Mouse (Mus musculus): ENCODE data around the gene Anxa9. TPM values are rescaled to one million over a fixed set of nuclear protein-coding genes. Genes with fewer than 3 reads are reported as not detected.

Gene Anxa9
- polyA plus RNA-seq, 1 experiment from 2014 or later = 1.6 TPM

GRCm38 (mm10) chr3:95284501-95285281 lies 22.3 kb downstream of the Anxa9 start:
- WGBS = 89% methylated on average over 12 of the region's 12 CpGs
- DNase-seq (ENCODE audit: low spot score) = peak; percentile 16
- no peak overlapping the region for H3K27ac ChIP-seq (replicated peaks; ENCODE audit: low read depth, low read length)
- ATAC-seq (ENCODE audit: insufficient number of reproducible peaks, low FRiP score, low TSS enrichment, low read depth) = no peak
- no peaks in the 10 kb centered on the region for H3K27me3 ChIP-seq (ENCODE audit: control insufficient read depth, insufficient read depth, low read length)
- H3K9me3 ChIP-seq (ENCODE audit: control insufficient read depth, low read length) = no peaks in the 10 kb centered on the region
- peaks cover 2% of the 10 kb centered on the region; the same call in 1 of the 2 replicates for H3K36me3 ChIP-seq (ENCODE audit: control insufficient read depth, insufficient read depth, low read length)
- peak overlapping the region; percentile 67; the same call in 1 of the 2 replicates for H3K4me3 ChIP-seq (ENCODE audit: low read depth, low read length)
- H3K4me1 ChIP-seq (ENCODE audit: control insufficient read depth, insufficient read depth, low read length) = peaks cover 8% of the 10 kb centered on the region
- no peak overlapping the region for H3K9ac ChIP-seq (ENCODE audit: low read length)
- H3K4me2 ChIP-seq (ENCODE audit: low read depth, severe bottlenecking) = peak overlapping the region; percentile 62; the same call in 1 of the 2 replicates

GRCm38 (mm10) chr3:95284062-95284461 lies 22.9 kb downstream of the Anxa9 start:
- 22% methylated on average over 1 of the region's 1 CpGs for WGBS
- no peak for ATAC-seq (ENCODE audit: insufficient number of reproducible peaks, low FRiP score, low TSS enrichment, low read depth)
- Histone ChIP-seq H3K9ac (ENCODE audit: low read length) (peak overlapping the region; percentile 75), H3K4me2 (ENCODE audit: low read depth, severe bottlenecking) (peak overlapping the region; percentile 62), H3K27me3 (ENCODE audit: control insufficient read depth, insufficient read depth, low read length) (no peaks in the 10 kb centered on the region), H3K4me3 (ENCODE audit: low read depth, low read length) (peak overlapping the region; percentile 67), H3K36me3 (ENCODE audit: control insufficient read depth, insufficient read depth, low read length) (peaks cover 2% of the 10 kb centered on the region; the same call in 1 of the 2 replicates), H3K27ac (replicated peaks; ENCODE audit: low read depth, low read length) (no peak overlapping the region), H3K4me1 (ENCODE audit: control insufficient read depth, insufficient read depth, low read length) (peaks cover 8% of the 10 kb centered on the region), H3K9me3 (ENCODE audit: control insufficient read depth, low read length) (no peaks in the 10 kb centered on the region)
- peak; percentile 19 for DNase-seq (ENCODE audit: low spot score)

- peaks cover 8% of the 10 kb centered on the region for H3K4me1 ChIP-seq (ENCODE audit: control insufficient read depth, insufficient read depth, low read length)
- peaks cover 2% of the 10 kb centered on the region; the same call in 1 of the 2 replicates for H3K36me3 ChIP-seq (ENCODE audit: control insufficient read depth, insufficient read depth, low read length)
- H3K4me2 ChIP-seq (ENCODE audit: low read depth, severe bottlenecking) = peak overlapping the region; percentile 62
- H3K27me3 ChIP-seq (ENCODE audit: control insufficient read depth, insufficient read depth, low read length) = no peaks in the 10 kb centered on the region
- WGBS = 1% methylated on average over 7 of the region's 7 CpGs
- peak overlapping the region; percentile 67 for H3K4me3 ChIP-seq (ENCODE audit: low read depth, low read length)
- no peaks in the 10 kb centered on the region for H3K9me3 ChIP-seq (ENCODE audit: control insufficient read depth, low read length)
- DNase-seq (ENCODE audit: low spot score) (no peak), ATAC-seq (ENCODE audit: insufficient number of reproducible peaks, low FRiP score, low TSS enrichment, low read depth) (no peak)
- peak overlapping the region; percentile 88 for H3K27ac ChIP-seq (replicated peaks; ENCODE audit: low read depth, low read length)
- H3K9ac ChIP-seq (ENCODE audit: low read length) = peak overlapping the region; percentile 75
Observed at GRCm38 (mm10) chr3:95283589-95283941, 23.4 kb downstream of the Anxa9 start.

- Histone ChIP-seq H3K4me1 (ENCODE audit: control insufficient read depth, insufficient read depth, low read length) (peaks cover 8% of the 10 kb centered on the region), H3K4me3 (ENCODE audit: low read depth, low read length) (peak overlapping the region; percentile 67), H3K4me2 (ENCODE audit: low read depth, severe bottlenecking) (peak overlapping the region; percentile 62), H3K9ac (ENCODE audit: low read length) (peak overlapping the region; percentile 75), H3K27ac (replicated peaks; ENCODE audit: low read depth, low read length) (peak overlapping the region; percentile 88), H3K9me3 (ENCODE audit: control insufficient read depth, low read length) (no peaks in the 10 kb centered on the region), H3K27me3 (ENCODE audit: control insufficient read depth, insufficient read depth, low read length) (no peaks in the 10 kb centered on the region), H3K36me3 (ENCODE audit: control insufficient read depth, insufficient read depth, low read length) (no peaks in the 10 kb centered on the region; the same call in 1 of the 2 replicates)
- under 1% methylated on average over 51 of the region's 51 CpGs for WGBS
- ATAC-seq (ENCODE audit: insufficient number of reproducible peaks, low FRiP score, low TSS enrichment, low read depth) = peak; percentile 58
- DNase-seq (ENCODE audit: low spot score) = peak; percentile 85
Observed at GRCm38 (mm10) chr3:95282865-95283588, 23.9 kb downstream of the Anxa9 start.

- Histone ChIP-seq H3K4me2 (ENCODE audit: low read depth, severe bottlenecking) (peak overlapping the region; percentile 62), H3K4me3 (ENCODE audit: low read depth, low read length) (peak overlapping the region; percentile 67), H3K9me3 (ENCODE audit: control insufficient read depth, low read length) (no peaks in the 10 kb centered on the region), H3K36me3 (ENCODE audit: control insufficient read depth, insufficient read depth, low read length) (no peaks in the 10 kb centered on the region), H3K27ac (replicated peaks; ENCODE audit: low read depth, low read length) (peak overlapping the region; percentile 88), H3K9ac (ENCODE audit: low read length) (peak overlapping the region; percentile 75), H3K27me3 (ENCODE audit: control insufficient read depth, insufficient read depth, low read length) (no peaks in the 10 kb centered on the region), H3K4me1 (ENCODE audit: control insufficient read depth, insufficient read depth, low read length) (peaks cover 8% of the 10 kb centered on the region)
- no peak for ATAC-seq (ENCODE audit: insufficient number of reproducible peaks, low FRiP score, low TSS enrichment, low read depth)
- WGBS = under 1% methylated on average over 11 of the region's 11 CpGs
- no peak for DNase-seq (ENCODE audit: low spot score)
Observed at GRCm38 (mm10) chr3:95282381-95282864, 24.6 kb downstream of the Anxa9 start.

GRCm38 (mm10) chr3:95281216-95282126 lies 25.5 kb downstream of the Anxa9 start, which contains the start of the genes Mindy1 and Prune1:
Mindy1 (plus strand) TSS chr3:95281345.
Prune1 (minus strand) TSS chr3:95282076.
- Histone ChIP-seq H3K4me1 (ENCODE audit: control insufficient read depth, insufficient read depth, low read length) (peaks cover 8% of the 10 kb centered on the region), H3K36me3 (ENCODE audit: control insufficient read depth, insufficient read depth, low read length) (no peaks in the 10 kb centered on the region), H3K4me2 (ENCODE audit: low read depth, severe bottlenecking) (peak within 1 kb of the TSS; percentile 62), H3K4me3 (ENCODE audit: low read depth, low read length) (peak within 1 kb of the TSS; percentile 67), H3K27ac (replicated peaks; ENCODE audit: low read depth, low read length) (peak within 1 kb of the TSS; percentile 88), H3K9me3 (ENCODE audit: control insufficient read depth, low read length) (no peaks in the 10 kb centered on the region), H3K9ac (ENCODE audit: low read length) (peak within 1 kb of the TSS; percentile 76), H3K27me3 (ENCODE audit: control insufficient read depth, insufficient read depth, low read length) (no peaks in the 10 kb centered on the region)
- ATAC-seq (ENCODE audit: insufficient number of reproducible peaks, low FRiP score, low TSS enrichment, low read depth) (peak; percentile 88), DNase-seq (ENCODE audit: low spot score) (peak; percentile 99)
- WGBS = 1% methylated on average over 53 of the region's 53 CpGs

GRCm38 (mm10) chr3:95280747-95281146 lies 26.2 kb downstream of the Anxa9 start:
- Histone ChIP-seq H3K9ac (ENCODE audit: low read length) (peak overlapping the region; percentile 38; the same call in 1 of the 2 replicates), H3K27me3 (ENCODE audit: control insufficient read depth, insufficient read depth, low read length) (no peaks in the 10 kb centered on the region), H3K9me3 (ENCODE audit: control insufficient read depth, low read length) (no peaks in the 10 kb centered on the region), H3K4me1 (ENCODE audit: control insufficient read depth, insufficient read depth, low read length) (peaks cover 8% of the 10 kb centered on the region), H3K27ac (replicated peaks; ENCODE audit: low read depth, low read length) (no peak overlapping the region), H3K4me3 (ENCODE audit: low read depth, low read length) (peak overlapping the region; percentile 67), H3K36me3 (ENCODE audit: control insufficient read depth, insufficient read depth, low read length) (no peaks in the 10 kb centered on the region), H3K4me2 (ENCODE audit: low read depth, severe bottlenecking) (peak overlapping the region; percentile 62)
- ATAC-seq (ENCODE audit: insufficient number of reproducible peaks, low FRiP score, low TSS enrichment, low read depth) (no peak), DNase-seq (ENCODE audit: low spot score) (peak; percentile 29)
- WGBS = 34% methylated on average over 8 of the region's 8 CpGs

Measured in limb, embryonic 11.5 days (tissue).